Mouse (Mus musculus): ENCODE data around the gene Cry2. TPM values are rescaled to one million over a fixed set of nuclear protein-coding genes. Genes with fewer than 3 reads are reported as not detected.
"Not testable (repeated sequence)": the region's sequence is repeated elsewhere in the genome, so short reads cannot be mapped to it uniquely, and the experiment has no call there.

Gene Cry2
- 8.2 and 9.3 TPM in 2 replicates for total RNA-seq (2017)

GRCm38 (mm10) chr2:92433578-92434374, at the start of gene Cry2:
Gene Cry2 (minus strand): TSS chr2:92434043.
- peak; percentile 95 to 97 for ATAC-seq (replicated peaks in 1 of 2; ENCODE audit: insufficient read depth in 1 of 2, low FRiP score in 2 of 2, low TSS enrichment in 1 of 2, low read depth in 1 of 2, poor library complexity in 2 of 2, severe bottlenecking in 2 of 2)

- no peak; a peak in 1 of 4 replicates for ATAC-seq (replicated peaks in 1 of 2; ENCODE audit: insufficient read depth in 1 of 2, low FRiP score in 2 of 2, low TSS enrichment in 1 of 2, low read depth in 1 of 2, poor library complexity in 2 of 2, severe bottlenecking in 2 of 2)
These were observed 49.7 kb upstream of the Cry2 start for GRCm38 (mm10) chr2:92483505-92483904.

GRCm38 (mm10) chr2:92482551-92482950, 48.7 kb upstream of the Cry2 start:
- no peak for ATAC-seq (replicated peaks in 1 of 2; ENCODE audit: insufficient read depth in 1 of 2, low FRiP score in 2 of 2, low TSS enrichment in 1 of 2, low read depth in 1 of 2, poor library complexity in 2 of 2, severe bottlenecking in 2 of 2)

GRCm38 (mm10) chr2:92478313-92478688, 44.5 kb upstream of the Cry2 start:
- no peak; a peak in 1 of 4 replicates for ATAC-seq (replicated peaks in 1 of 2; ENCODE audit: insufficient read depth in 1 of 2, low FRiP score in 2 of 2, low TSS enrichment in 1 of 2, low read depth in 1 of 2, poor library complexity in 2 of 2, severe bottlenecking in 2 of 2)

GRCm38 (mm10) chr2:92477672-92478312, 43.9 kb upstream of the Cry2 start:
- ATAC-seq (replicated peaks in 1 of 2; ENCODE audit: insufficient read depth in 1 of 2, low FRiP score in 2 of 2, low TSS enrichment in 1 of 2, low read depth in 1 of 2, poor library complexity in 2 of 2, severe bottlenecking in 2 of 2), result no peak

GRCm38 (mm10) chr2:92476580-92476979, 42.7 kb upstream of the Cry2 start:
- ATAC-seq (replicated peaks in 1 of 2; ENCODE audit: insufficient read depth in 1 of 2, low FRiP score in 2 of 2, low TSS enrichment in 1 of 2, low read depth in 1 of 2, poor library complexity in 2 of 2, severe bottlenecking in 2 of 2), result not testable (repeated sequence)

- ATAC-seq (replicated peaks in 1 of 2; ENCODE audit: insufficient read depth in 1 of 2, low FRiP score in 2 of 2, low TSS enrichment in 1 of 2, low read depth in 1 of 2, poor library complexity in 2 of 2, severe bottlenecking in 2 of 2), result no peak
These were observed 41.9 kb upstream of the Cry2 start for GRCm38 (mm10) chr2:92475711-92476110.

GRCm38 (mm10) chr2:92474920-92475319, 41.1 kb upstream of the Cry2 start:
- no peak for ATAC-seq (replicated peaks in 1 of 2; ENCODE audit: insufficient read depth in 1 of 2, low FRiP score in 2 of 2, low TSS enrichment in 1 of 2, low read depth in 1 of 2, poor library complexity in 2 of 2, severe bottlenecking in 2 of 2)

GRCm38 (mm10) chr2:92471886-92472670, 38.2 kb upstream of the Cry2 start:
- no peak for ATAC-seq (replicated peaks in 1 of 2; ENCODE audit: insufficient read depth in 1 of 2, low FRiP score in 2 of 2, low TSS enrichment in 1 of 2, low read depth in 1 of 2, poor library complexity in 2 of 2, severe bottlenecking in 2 of 2)

GRCm38 (mm10) chr2:92464690-92465089, 30.8 kb upstream of the Cry2 start:
- peak; percentile 29 to 34; a peak in 1 of 4 replicates for ATAC-seq (replicated peaks in 1 of 2; ENCODE audit: insufficient read depth in 1 of 2, low FRiP score in 2 of 2, low TSS enrichment in 1 of 2, low read depth in 1 of 2, poor library complexity in 2 of 2, severe bottlenecking in 2 of 2)

- ATAC-seq (replicated peaks in 1 of 2; ENCODE audit: insufficient read depth in 1 of 2, low FRiP score in 2 of 2, low TSS enrichment in 1 of 2, low read depth in 1 of 2, poor library complexity in 2 of 2, severe bottlenecking in 2 of 2), result no peak
These were observed 27.4 kb upstream of the Cry2 start for GRCm38 (mm10) chr2:92461215-92461614.

- ATAC-seq (replicated peaks in 1 of 2; ENCODE audit: insufficient read depth in 1 of 2, low FRiP score in 2 of 2, low TSS enrichment in 1 of 2, low read depth in 1 of 2, poor library complexity in 2 of 2, severe bottlenecking in 2 of 2), result peak; percentile 33 to 38; a peak in 3 of 4 replicates
These were observed 26.3 kb upstream of the Cry2 start, which contains the start of gene Slc35c1 for GRCm38 (mm10) chr2:92459921-92460707. Gene Slc35c1 (minus strand): TSS chr2:92460538.

- ATAC-seq (replicated peaks in 1 of 2; ENCODE audit: insufficient read depth in 1 of 2, low FRiP score in 2 of 2, low TSS enrichment in 1 of 2, low read depth in 1 of 2, poor library complexity in 2 of 2, severe bottlenecking in 2 of 2), result peak; percentile 72 to 76
These were observed 25.5 kb upstream of the Cry2 start for GRCm38 (mm10) chr2:92459141-92459920.

GRCm38 (mm10) chr2:92458481-92458880, 24.6 kb upstream of the Cry2 start:
- ATAC-seq (replicated peaks in 1 of 2; ENCODE audit: insufficient read depth in 1 of 2, low FRiP score in 2 of 2, low TSS enrichment in 1 of 2, low read depth in 1 of 2, poor library complexity in 2 of 2, severe bottlenecking in 2 of 2), result no peak

- 0 out of 4 replicates have a peak, but pooled peaks of 1 of the 2 experiments have one; percentile 7 for ATAC-seq (replicated peaks in 1 of 2; ENCODE audit: insufficient read depth in 1 of 2, low FRiP score in 2 of 2, low TSS enrichment in 1 of 2, low read depth in 1 of 2, poor library complexity in 2 of 2, severe bottlenecking in 2 of 2)
These were observed 23.2 kb upstream of the Cry2 start for GRCm38 (mm10) chr2:92456970-92457530.

- ATAC-seq (replicated peaks in 1 of 2; ENCODE audit: insufficient read depth in 1 of 2, low FRiP score in 2 of 2, low TSS enrichment in 1 of 2, low read depth in 1 of 2, poor library complexity in 2 of 2, severe bottlenecking in 2 of 2), result peak; percentile 30 to 33; a peak in 2 of 4 replicates
These were observed 21.9 kb upstream of the Cry2 start for GRCm38 (mm10) chr2:92455704-92456103.
